Mouse (Mus musculus): ENCODE data around the gene Tmco1. TPM values are rescaled to one million over a fixed set of nuclear protein-coding genes. Genes with fewer than 3 reads are reported as not detected.
"Not testable (repeated sequence)": the region's sequence is repeated elsewhere in the genome, so short reads cannot be mapped to it uniquely, and the experiment has no call there.

The Tmco1 gene
- polyA plus RNA-seq, 1 experiment from 2014 or later = 83.8 TPM

DNA sequence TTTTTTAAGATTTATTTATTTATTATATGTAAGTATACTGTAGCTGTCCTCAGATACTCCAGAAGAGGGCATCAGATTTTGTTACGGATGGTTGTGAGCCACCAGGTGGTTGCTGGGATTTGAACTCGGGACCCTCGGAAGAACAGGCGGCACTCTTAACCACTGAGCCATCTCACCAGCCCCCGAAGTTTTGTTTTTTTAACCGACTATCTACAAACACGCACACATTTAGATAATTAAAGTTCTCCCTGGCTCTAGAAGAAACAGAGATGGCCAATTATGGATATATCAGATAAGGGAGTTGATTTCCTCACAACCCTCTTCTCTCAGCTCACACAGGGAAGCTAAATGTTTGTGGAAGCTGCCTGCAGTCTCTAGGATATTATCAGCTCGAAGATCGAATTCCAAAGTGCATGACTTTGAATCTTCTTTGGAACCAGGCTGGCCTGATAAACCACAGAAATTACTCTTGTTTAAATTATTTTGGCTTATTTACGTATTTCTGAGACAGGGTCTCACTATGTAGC is 37.9 kb downstream of the Tmco1 start:
- not testable (repeated sequence) for H3K9ac ChIP-seq; H3K27ac ChIP-seq; H3K4me3 ChIP-seq; H3K36me3 ChIP-seq; H3K9me3 ChIP-seq; H3K4me2 ChIP-seq (replicated peaks); ATAC-seq (ENCODE audit: low FRiP score, low read depth); H3K4me1 ChIP-seq; H3K27me3 ChIP-seq (replicated peaks)
- WGBS = 94% methylated on average over 10 of the region's 10 CpGs

DNA sequence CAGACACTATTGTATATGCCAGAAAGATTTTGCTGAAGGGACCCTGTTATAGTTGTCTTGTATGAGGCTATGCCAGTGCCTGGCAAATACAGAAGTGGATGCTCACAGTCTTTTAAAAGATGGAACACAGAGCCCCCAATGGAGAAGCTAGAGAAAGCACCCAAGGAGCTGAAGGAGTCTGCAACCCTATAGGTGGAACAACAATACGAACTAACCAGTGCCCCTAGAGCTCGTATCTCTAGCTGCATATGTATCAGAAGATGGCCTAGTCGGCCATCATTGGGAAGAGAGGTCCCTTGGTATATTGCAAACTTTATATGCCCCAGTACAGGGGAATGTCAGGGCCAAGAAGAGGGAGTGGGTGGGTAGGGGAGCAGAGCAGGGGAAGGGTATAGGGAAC is 41.0 kb downstream of the Tmco1 start:
- 61% methylated on average over 3 of the region's 3 CpGs for whole genome bisulfite sequencing
- not testable (repeated sequence) for H3K4me1 ChIP-seq; H3K36me3 ChIP-seq; H3K4me3 ChIP-seq; ATAC-seq (ENCODE audit: low FRiP score, low read depth); H3K9ac ChIP-seq; H3K27me3 ChIP-seq (replicated peaks); H3K9me3 ChIP-seq; H3K4me2 ChIP-seq (replicated peaks); H3K27ac ChIP-seq

DNA sequence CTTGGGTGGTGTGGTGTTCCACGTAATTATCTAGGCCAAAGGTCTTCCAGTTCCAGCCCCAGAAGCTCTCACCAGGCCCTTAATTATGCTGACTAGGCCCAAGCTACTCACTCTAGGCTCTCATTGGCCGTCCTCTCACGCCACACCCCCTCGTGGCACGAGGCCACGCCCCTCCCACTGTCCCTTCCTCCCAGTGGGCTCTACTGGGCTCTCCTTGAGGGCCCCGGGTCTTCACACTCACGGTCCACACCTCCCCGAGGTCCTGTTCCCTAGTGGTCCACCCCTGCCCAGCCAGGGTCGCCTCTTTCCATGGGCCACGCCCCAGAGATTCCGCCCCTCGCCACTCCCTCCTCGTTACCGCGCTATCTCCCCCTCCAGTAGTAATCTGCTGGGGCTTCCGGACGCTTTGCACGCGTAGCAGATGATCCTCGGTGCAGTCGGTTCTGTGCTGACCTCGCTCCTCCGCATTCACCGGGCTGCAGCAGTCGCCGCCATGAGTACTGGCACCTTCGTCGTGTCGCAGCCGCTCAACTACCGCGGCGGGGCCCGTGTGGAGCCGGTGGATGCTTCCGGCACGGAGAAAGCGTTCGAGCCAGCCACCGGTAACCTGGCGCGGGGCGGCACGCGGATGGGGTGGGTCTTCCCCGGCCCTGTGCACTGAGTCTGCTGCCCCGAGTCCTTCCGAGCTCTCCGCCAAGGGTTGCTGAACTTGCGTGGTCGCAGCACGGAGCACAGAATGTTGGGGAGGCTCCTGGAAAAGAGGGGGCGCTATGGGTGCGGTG is 41.8 kb downstream of the Tmco1 start, which contains the start of gene Aldh9a1:
Aldh9a1 (plus strand) TSS at position 177 of the 782 bp plus-strand sequence.
- peak within 1 kb of the TSS; percentile 90 for H3K4me2 ChIP-seq (replicated peaks)
- peaks cover 3% of the 10 kb centered on the region; the same call in 1 of the 2 replicates for H3K4me1 ChIP-seq
- no peaks in the 10 kb centered on the region for H3K27me3 ChIP-seq (replicated peaks)
- H3K9ac ChIP-seq = peak within 1 kb of the TSS; percentile 72
- no peak within 1 kb of the TSS for H3K27ac ChIP-seq
- no peaks in the 10 kb centered on the region for H3K9me3 ChIP-seq
- ATAC-seq (ENCODE audit: low FRiP score, low read depth) = peak; percentile 99
- under 1% methylated on average over 55 of the region's 55 CpGs for WGBS
- peak within 1 kb of the TSS; percentile 69 for H3K4me3 ChIP-seq
- H3K36me3 ChIP-seq = 0 out of 2 replicates have a peak, but pooled peaks cover 3% of the 10 kb centered on the region

DNA sequence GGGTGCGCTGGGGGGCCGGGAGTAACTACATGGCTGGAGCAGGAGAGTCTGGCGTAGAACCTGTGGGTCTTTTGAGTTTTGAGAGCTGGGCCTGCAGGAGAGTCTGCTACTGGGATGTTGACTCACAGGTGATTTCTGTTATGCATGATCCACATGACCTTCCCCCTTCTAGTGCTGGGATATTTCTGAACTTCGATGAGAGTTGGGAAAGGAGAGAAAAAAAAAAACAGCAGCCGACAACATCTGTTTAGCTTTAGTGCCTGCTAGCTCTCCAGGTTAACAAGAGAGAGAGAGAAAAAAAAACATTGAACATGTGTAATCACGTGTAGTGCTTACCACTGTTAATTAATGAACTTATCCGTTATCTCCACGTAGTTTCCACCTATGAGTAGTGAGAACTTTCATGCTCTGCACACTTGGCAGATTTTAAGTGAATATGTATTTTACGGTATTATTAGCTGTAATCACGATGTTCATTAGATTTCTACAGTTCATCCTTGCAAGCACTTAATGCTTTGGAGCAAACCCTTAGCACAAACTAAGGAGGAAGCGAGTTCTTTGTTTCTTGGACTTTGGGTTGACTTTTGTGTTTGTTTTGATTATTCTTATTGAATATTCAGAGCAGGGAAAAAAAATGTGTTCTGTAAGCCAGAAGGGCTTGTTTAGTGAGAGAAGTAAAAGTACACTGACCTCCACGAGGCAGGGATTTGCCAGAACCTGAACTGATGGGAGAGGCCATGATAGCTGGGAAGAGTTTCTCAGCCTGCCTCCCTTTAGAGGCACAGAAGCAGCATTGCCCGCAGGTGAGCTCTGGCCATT is 42.6 kb downstream of the Tmco1 start:
- Histone ChIP-seq H3K9me3 (no peaks in the 10 kb centered on the region), H3K27me3 (replicated peaks) (no peaks in the 10 kb centered on the region), H3K9ac (peak overlapping the region; percentile 72), H3K4me1 (peaks cover 3% of the 10 kb centered on the region; the same call in 1 of the 2 replicates), H3K36me3 (peaks cover 7% of the 10 kb centered on the region; the same call in 1 of the 2 replicates), H3K4me2 (replicated peaks) (peak overlapping the region; percentile 90), H3K4me3 (peak overlapping the region; percentile 69), H3K27ac (no peak overlapping the region)
- no peak for ATAC-seq (ENCODE audit: low FRiP score, low read depth)
- WGBS = 36% methylated on average over 13 of the region's 13 CpGs

DNA sequence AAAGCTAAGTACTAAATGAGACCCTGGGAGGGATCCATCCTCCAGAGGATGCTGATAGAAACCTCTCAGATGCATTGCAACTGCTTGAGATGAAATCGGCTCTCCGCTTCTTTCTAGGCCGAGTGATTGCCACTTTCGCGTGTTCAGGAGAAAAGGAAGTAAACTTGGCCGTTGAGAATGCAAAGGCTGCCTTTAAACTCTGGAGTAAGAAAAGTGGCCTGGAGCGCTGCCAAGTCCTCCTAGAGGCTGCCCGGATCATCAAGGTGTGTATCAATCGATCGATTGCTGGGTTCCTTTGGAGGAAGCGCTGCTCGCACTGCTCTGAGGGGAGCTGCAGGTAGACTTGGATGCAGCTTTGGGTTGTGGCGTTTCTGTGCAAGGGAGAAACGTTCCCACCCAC is 44.2 kb downstream of the Tmco1 start:
- Histone ChIP-seq H3K4me3 (no peak overlapping the region), H3K27ac (no peak overlapping the region), H3K9me3 (no peaks in the 10 kb centered on the region), H3K4me1 (peaks cover 3% of the 10 kb centered on the region; the same call in 1 of the 2 replicates), H3K4me2 (replicated peaks) (no peak overlapping the region), H3K36me3 (peaks cover 18% of the 10 kb centered on the region; the same call in 1 of the 2 replicates), H3K27me3 (replicated peaks) (no peaks in the 10 kb centered on the region), H3K9ac (no peak overlapping the region)
- ATAC-seq (ENCODE audit: low FRiP score, low read depth) = no peak
- 93% methylated on average over 14 of the region's 14 CpGs for WGBS

DNA sequence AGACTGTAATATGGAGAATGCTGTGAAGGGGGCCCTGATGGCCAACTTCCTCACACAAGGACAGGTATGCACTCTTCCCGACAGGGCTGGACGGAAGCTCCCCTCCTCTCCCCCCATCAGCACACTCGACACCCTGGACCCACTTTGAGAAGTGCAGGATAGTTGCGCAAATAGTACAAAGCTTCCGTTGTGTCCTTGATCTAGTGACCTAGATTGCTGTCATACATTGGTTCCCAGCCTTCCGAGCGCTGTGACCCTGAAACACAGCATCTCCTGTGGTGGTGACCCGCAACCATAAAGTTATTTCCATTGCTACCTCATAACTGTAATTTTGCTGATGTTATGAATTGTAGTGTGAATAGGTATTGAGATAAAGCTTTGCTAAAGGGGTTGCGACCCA is 49.2 kb downstream of the Tmco1 start:
- Histone ChIP-seq H3K4me1 (no peaks in the 10 kb centered on the region), H3K9me3 (no peaks in the 10 kb centered on the region), H3K9ac (no peak overlapping the region), H3K4me2 (replicated peaks) (no peak overlapping the region), H3K27me3 (replicated peaks) (no peaks in the 10 kb centered on the region), H3K27ac (no peak overlapping the region), H3K4me3 (no peak overlapping the region), H3K36me3 (peaks cover 18% of the 10 kb centered on the region; the same call in 1 of the 2 replicates)
- no peak for ATAC-seq (ENCODE audit: low FRiP score, low read depth)
- WGBS = 92% methylated on average over 9 of the region's 9 CpGs

DNA sequence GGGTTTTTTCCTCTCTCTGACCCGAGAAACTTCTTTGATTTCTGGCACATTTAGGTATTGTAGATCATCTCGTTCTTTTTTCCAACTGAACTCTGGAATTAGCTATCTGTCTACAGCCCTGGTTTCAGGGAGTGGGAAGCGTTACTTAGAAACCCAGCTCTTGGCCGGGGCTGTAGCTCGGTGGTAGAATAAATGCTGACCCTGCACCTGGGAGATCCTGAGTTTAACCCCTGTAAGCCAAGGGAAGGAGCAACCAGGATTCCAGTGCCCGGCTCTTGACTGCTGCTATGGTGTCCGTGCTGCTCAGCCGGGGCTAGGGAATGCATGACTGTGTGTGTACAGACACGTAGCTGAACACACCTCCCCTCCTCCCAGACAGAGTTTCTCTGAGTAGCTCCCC is 50.6 kb downstream of the Tmco1 start:
- Histone ChIP-seq H3K9me3 (no peaks in the 10 kb centered on the region), H3K9ac (no peak overlapping the region), H3K27me3 (replicated peaks) (no peaks in the 10 kb centered on the region), H3K36me3 (peaks cover 18% of the 10 kb centered on the region; the same call in 1 of the 2 replicates), H3K4me3 (no peak overlapping the region), H3K4me2 (replicated peaks) (no peak overlapping the region), H3K4me1 (no peaks in the 10 kb centered on the region), H3K27ac (no peak overlapping the region)
- no peak for ATAC-seq (ENCODE audit: low FRiP score, low read depth)
- 88% methylated on average over 9 of the region's 9 CpGs for WGBS

DNA sequence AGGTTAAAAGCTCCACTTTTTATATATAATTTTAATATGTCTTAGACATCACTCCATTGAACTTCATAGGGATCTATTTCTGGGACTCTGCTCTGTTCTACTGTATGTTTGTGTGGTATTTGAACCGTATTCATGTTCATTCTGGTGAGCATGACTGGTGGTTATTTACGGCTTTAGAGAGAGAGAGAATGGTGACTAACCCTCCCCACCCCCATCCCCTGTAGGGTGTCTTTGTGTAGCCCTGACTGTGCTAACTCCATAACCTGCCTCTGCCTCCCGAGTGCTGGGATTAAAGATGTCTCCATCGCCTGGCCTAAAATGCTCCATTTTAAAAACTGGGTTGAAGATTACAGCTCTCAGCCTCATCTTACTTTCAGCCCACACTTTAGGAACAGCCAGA is 52.1 kb downstream of the Tmco1 start:
- Histone ChIP-seq H3K4me1 (no peaks in the 10 kb centered on the region), H3K36me3 (peaks cover 15% of the 10 kb centered on the region; the same call in 1 of the 2 replicates), H3K27ac (no peak overlapping the region), H3K9me3 (no peaks in the 10 kb centered on the region), H3K27me3 (replicated peaks) (no peaks in the 10 kb centered on the region), H3K4me2 (replicated peaks) (no peak overlapping the region), H3K4me3 (no peak overlapping the region), H3K9ac (no peak overlapping the region)
- WGBS = 43% methylated on average over 4 of the region's 4 CpGs
- peak; percentile 44; the same call in 1 of the 2 replicates for ATAC-seq (ENCODE audit: low FRiP score, low read depth)

DNA sequence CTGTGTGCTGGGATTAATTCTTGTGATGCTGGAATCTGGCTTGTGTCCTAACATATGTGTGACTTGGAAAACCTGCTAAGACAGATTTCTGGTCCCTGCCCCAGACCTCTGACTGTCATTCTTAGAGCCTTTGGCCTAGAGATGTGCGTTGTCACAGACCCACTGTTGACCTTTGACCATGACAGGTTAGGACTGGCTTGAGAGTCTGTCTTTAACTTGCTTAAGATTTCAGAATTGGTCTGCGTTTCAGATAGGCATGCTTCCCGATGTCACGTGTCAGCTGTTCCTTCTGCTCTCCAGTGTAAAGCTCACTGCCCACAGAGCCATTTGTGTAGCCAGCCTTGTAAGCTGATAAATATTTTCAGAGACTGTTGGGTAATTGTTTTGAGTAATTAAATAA is 54.6 kb downstream of the Tmco1 start:
- Histone ChIP-seq H3K27me3 (replicated peaks) (no peaks in the 10 kb centered on the region), H3K4me2 (replicated peaks) (no peak overlapping the region), H3K4me3 (no peak overlapping the region), H3K9me3 (no peaks in the 10 kb centered on the region), H3K9ac (no peak overlapping the region), H3K27ac (no peak overlapping the region), H3K4me1 (no peaks in the 10 kb centered on the region), H3K36me3 (peaks cover 12% of the 10 kb centered on the region; the same call in 1 of the 2 replicates)
- 90% methylated on average over 4 of the region's 4 CpGs for WGBS
- ATAC-seq (ENCODE audit: low FRiP score, low read depth) = no peak

DNA sequence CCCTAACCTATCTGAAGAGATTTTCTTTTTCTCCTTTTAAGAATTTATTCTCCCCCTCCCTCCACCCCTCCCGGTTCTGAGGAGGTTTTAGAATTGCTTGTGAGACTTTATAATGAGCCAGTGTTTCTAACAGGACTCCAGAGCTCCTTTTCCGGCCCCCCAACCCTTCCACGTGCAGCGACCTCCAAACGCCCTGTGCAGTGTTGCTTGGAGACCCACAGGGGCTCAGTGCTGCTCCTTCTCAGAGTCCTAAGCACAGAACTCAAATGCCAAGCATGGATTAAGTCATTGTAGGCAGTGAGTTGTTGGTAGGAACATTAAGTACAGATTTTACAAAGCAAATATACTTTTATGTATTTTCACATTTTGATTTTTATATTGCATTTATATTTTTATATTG is 55.1 kb downstream of the Tmco1 start:
- Histone ChIP-seq H3K9me3 (no peaks in the 10 kb centered on the region), H3K27me3 (replicated peaks) (no peaks in the 10 kb centered on the region), H3K4me3 (no peak overlapping the region), H3K4me1 (no peaks in the 10 kb centered on the region), H3K36me3 (peaks cover 12% of the 10 kb centered on the region; the same call in 1 of the 2 replicates), H3K9ac (no peak overlapping the region), H3K27ac (no peak overlapping the region), H3K4me2 (replicated peaks) (no peak overlapping the region)
- ATAC-seq (ENCODE audit: low FRiP score, low read depth) = no peak
- WGBS = 55% methylated on average over 5 of the region's 5 CpGs

DNA sequence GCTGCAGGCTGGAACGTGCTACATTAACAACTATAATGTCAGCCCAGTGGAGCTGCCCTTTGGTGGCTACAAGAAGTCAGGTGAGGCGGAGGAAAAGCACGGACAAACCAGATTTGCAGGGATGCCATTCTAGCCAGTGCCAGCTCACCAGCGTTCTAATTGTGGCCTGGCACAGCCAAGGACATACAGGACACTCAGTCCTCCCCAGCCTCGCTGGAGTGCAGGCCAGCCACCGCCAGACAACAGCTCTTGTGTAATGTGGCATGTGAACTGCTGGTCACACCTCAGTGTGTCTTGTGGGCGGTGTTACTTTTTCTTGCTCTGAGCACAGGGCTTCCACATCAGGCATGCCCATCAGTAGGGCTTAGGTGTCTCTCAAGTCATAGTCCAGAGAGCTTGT is 57.6 kb downstream of the Tmco1 start:
- Histone ChIP-seq H3K4me3 (no peak overlapping the region), H3K4me1 (no peaks in the 10 kb centered on the region), H3K9me3 (no peaks in the 10 kb centered on the region), H3K36me3 (peaks cover 17% of the 10 kb centered on the region; the same call in 1 of the 2 replicates), H3K9ac (no peak overlapping the region), H3K4me2 (replicated peaks) (no peak overlapping the region), H3K27ac (no peak overlapping the region), H3K27me3 (replicated peaks) (no peaks in the 10 kb centered on the region)
- no peak for ATAC-seq (ENCODE audit: low FRiP score, low read depth)
- 88% methylated on average over 7 of the region's 7 CpGs for WGBS

DNA sequence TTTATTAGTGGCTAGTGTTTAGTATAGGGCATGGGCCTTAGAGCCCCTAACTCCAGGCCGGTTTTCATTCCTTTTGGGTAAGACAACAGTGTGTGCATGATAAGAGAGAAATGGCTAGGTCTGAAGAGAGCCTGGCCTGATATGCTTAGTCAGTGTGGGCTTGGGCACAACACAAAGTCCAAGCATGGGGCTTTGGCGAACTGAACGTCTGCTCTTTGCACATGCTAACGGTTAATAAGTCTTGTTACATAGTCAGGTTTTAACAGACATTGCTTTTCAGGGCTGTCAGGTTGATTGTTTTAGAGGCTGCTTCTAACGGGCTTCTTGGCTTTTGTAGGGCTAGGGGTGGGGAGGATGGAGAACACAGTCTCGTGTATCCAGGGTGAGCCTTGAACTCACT is 58.4 kb downstream of the Tmco1 start:
- Histone ChIP-seq H3K27ac (no peak overlapping the region), H3K27me3 (replicated peaks) (no peaks in the 10 kb centered on the region), H3K4me2 (replicated peaks) (no peak overlapping the region), H3K4me3 (no peak overlapping the region), H3K9ac (no peak overlapping the region), H3K36me3 (peaks cover 17% of the 10 kb centered on the region; the same call in 1 of the 2 replicates), H3K4me1 (no peaks in the 10 kb centered on the region), H3K9me3 (no peaks in the 10 kb centered on the region)
- 90% methylated on average over 6 of the region's 6 CpGs for WGBS
- no peak for ATAC-seq (ENCODE audit: low FRiP score, low read depth)
